In genomic region chr2:30743265-30743846, GRCm38 (mm10) we compare ENCODE assay signal across 8 mouse cellular contexts.
DNase-seq lines count a peak whose midpoint lies in the region; ATAC-seq and TF ChIP-seq lines count a peak whose summit lies in the region.

No protein-coding gene starts in this region.

- DNase-seq in gastrocnemius, adult 18-20 months (ENCODE audit: low spot score), result peak; percentile 64
- DNase-seq in gastrocnemius, postnatal 36 days, result no peak
- DNase-seq in embryonic facial prominence, embryonic 10.5 days (ENCODE audit: low spot score), result no peak
- DNase-seq in heart, postnatal 10 days, result peak; percentile 72 to 74
- no peak for DNase-seq in limb, embryonic 14.5 days (ENCODE audit: low spot score)
- DNase-seq in spleen, postnatal 4 days (ENCODE audit: low spot score in 2 of 2), result no peak
- no peak for DNase-seq in cerebellum, postnatal 14 days

- no peak; the same call in 1 of the 2 replicates for ATAC-seq in limb, embryonic 14.5 days (ENCODE audit: low FRiP score, low read depth)
- 0 out of 2 replicates have a peak, but pooled peaks have one; percentile 23 for ATAC-seq in stomach, embryonic 14.5 days (ENCODE audit: insufficient number of reproducible peaks, insufficient read depth, low FRiP score, low read depth)

- peak overlapping the region; percentile 41; the same call in 1 of the 2 replicates for H3K4me3 ChIP-seq in embryonic facial prominence, embryonic 10.5 days
- H3K4me3 ChIP-seq in limb, embryonic 14.5 days (replicated peaks; ENCODE audit: low read length), result no peak overlapping the region
- H3K4me3 ChIP-seq in stomach, embryonic 14.5 days (ENCODE audit: low read depth, low read length), result no peak overlapping the region

- WGBS in embryonic facial prominence, embryonic 10.5 days, result 33% methylated on average over 4 of the region's 4 CpGs
- 49% methylated on average over 4 of the region's 4 CpGs for WGBS in limb, embryonic 14.5 days
- WGBS in stomach, embryonic 14.5 days, result 50% methylated on average over 4 of the region's 4 CpGs

- intact Hi-C loops in gastrocnemius, postnatal 36 days (cut with DNase I), result no loop called here
- intact Hi-C loops in heart, postnatal 10 days (cut with DNase I), result loop anchor here (2.0 kb wide), 1 partner anchor 21 kb away; no protein-coding TSS in a partner anchor

- H3K27ac ChIP-seq in embryonic facial prominence, embryonic 10.5 days (replicated peaks), result peak overlapping the region; percentile 93
- peak overlapping the region; percentile 79 for H3K27ac ChIP-seq in limb, embryonic 14.5 days (replicated peaks; ENCODE audit: low read depth, low read length)
- H3K27ac ChIP-seq in stomach, embryonic 14.5 days (ENCODE audit: low read length), result peak overlapping the region; percentile 73; the same call in 1 of the 2 replicates

- no peaks in the 10 kb centered on the region for H3K36me3 ChIP-seq in embryonic facial prominence, embryonic 10.5 days (replicated peaks)
- H3K36me3 ChIP-seq in limb, embryonic 14.5 days (ENCODE audit: control insufficient read depth, insufficient read depth, low read length), result no peaks in the 10 kb centered on the region
- no peaks in the 10 kb centered on the region for H3K36me3 ChIP-seq in stomach, embryonic 14.5 days (ENCODE audit: control insufficient read depth, insufficient read depth, low read length)

- H3K27me3 ChIP-seq in embryonic facial prominence, embryonic 10.5 days (replicated peaks; ENCODE audit: low read depth, poor library complexity, severe bottlenecking), result no peaks in the 10 kb centered on the region
- no peaks in the 10 kb centered on the region for H3K27me3 ChIP-seq in limb, embryonic 14.5 days (ENCODE audit: control insufficient read depth, insufficient read depth, low read length)
- no peaks in the 10 kb centered on the region for H3K27me3 ChIP-seq in stomach, embryonic 14.5 days (ENCODE audit: control insufficient read depth, insufficient read depth, low read length)

- H3K9ac ChIP-seq in limb, embryonic 14.5 days (ENCODE audit: low read depth, low read length, severe bottlenecking), result peak overlapping the region; percentile 26; the same call in 1 of the 2 replicates
- no peak overlapping the region; the same call in 1 of the 2 replicates for H3K9ac ChIP-seq in stomach, embryonic 14.5 days (replicated peaks; ENCODE audit: low read depth, low read length)

- 0 out of 2 replicates have a peak, but pooled peaks cover 3% of the 10 kb centered on the region for H3K9me3 ChIP-seq in embryonic facial prominence, embryonic 10.5 days
- no peaks in the 10 kb centered on the region for H3K9me3 ChIP-seq in limb, embryonic 14.5 days (ENCODE audit: control insufficient read depth, low read length)
- no peaks in the 10 kb centered on the region for H3K9me3 ChIP-seq in stomach, embryonic 14.5 days (ENCODE audit: control insufficient read depth, low read depth, low read length)

- no peak overlapping the region for H3K4me2 ChIP-seq in limb, embryonic 14.5 days (replicated peaks; ENCODE audit: low read depth, low read length, severe bottlenecking)
- H3K4me2 ChIP-seq in stomach, embryonic 14.5 days (replicated peaks; ENCODE audit: low read depth, low read length), result no peak overlapping the region

- no peak for TF ChIP-seq POLR2A in limb, embryonic 14.5 days (IDR thresholded peaks at IDR 0.05; ENCODE audit: borderline replicate concordance, extremely low read depth, insufficient read depth, insufficient read length)

- peaks cover 19% of the 10 kb centered on the region for H3K4me1 ChIP-seq in embryonic facial prominence, embryonic 10.5 days
- H3K4me1 ChIP-seq in limb, embryonic 14.5 days (ENCODE audit: control insufficient read depth, insufficient read depth, low read length), result peaks cover 15% of the 10 kb centered on the region
- H3K4me1 ChIP-seq in stomach, embryonic 14.5 days (ENCODE audit: control insufficient read depth, insufficient read depth, low read length), result peaks cover 12% of the 10 kb centered on the region

Comparison
In these comparisons a context has a peak if more than half of its experiments do, and no peak if none do; other contexts are left out.
1. DNase-seq: peak in gastrocnemius, adult 18-20 months (single experiment) and heart, postnatal 10 days (2 of 2); none in gastrocnemius, postnatal 36 days (0 of 2), embryonic facial prominence, embryonic 10.5 days (single experiment), limb, embryonic 14.5 days (single experiment), spleen, postnatal 4 days (0 of 2) and cerebellum, postnatal 14 days (0 of 2).
2. Peak in every context shown above with its lines, with median percentiles within 50 percentile points of each other: H3K27ac ChIP-seq.